ENCODE assay signal across 35 mouse cellular contexts in genomic region chr10:53367265-53367664, GRCm38 (mm10).
"Had no signal": no experiment of that assay in that cellular context is flagged by ENCODE, and none has a peak within 500 bp of the region (broad histone marks: within the 10 kb centered on the region; RNA-seq: fewer than 3 reads in every experiment).

No protein-coding gene starts in this region.

- ATAC-seq: hindbrain, embryonic 16.5 days; hindbrain, postnatal 0 days; inflammation-experienced regulatory T-cells, adult 6 months; intestine, embryonic 15.5 days; intestine, embryonic 16.5 days; intestine, postnatal 0 days had no signal

- H3K27me3 ChIP-seq: heart, embryonic 12.5 days; heart, embryonic 13.5 days; heart, embryonic 15.5 days; hindbrain, embryonic 12.5 days; hindbrain, embryonic 13.5 days; hindbrain, embryonic 15.5 days; intestine, embryonic 15.5 days; kidney, embryonic 15.5 days had no signal

- H3K9me3 ChIP-seq: heart, embryonic 15.5 days; hindbrain, embryonic 15.5 days; intestine, embryonic 15.5 days had no signal

- H3K4me1 ChIP-seq: heart, embryonic 12.5 days; hindbrain, embryonic 10.5 days; hindbrain, embryonic 12.5 days; hindbrain, embryonic 13.5 days; hindbrain, embryonic 15.5 days; intestine, embryonic 15.5 days; kidney, embryonic 15.5 days had no signal

- H3K36me3 ChIP-seq: hindbrain, embryonic 12.5 days; hindbrain, embryonic 15.5 days; intestine, embryonic 15.5 days had no signal

- DNase-seq: heart, postnatal 10 days; heart, postnatal 14 days; heart, postnatal 36 days; heart, postnatal 4 days; kidney, adult 11 months; kidney, adult 18-20 months; kidney, adult 2 months; kidney, adult 8-10 months; kidney, adult 9 months; kidney, postnatal 10 days; kidney, postnatal 14 days; kidney, postnatal 25 days; kidney, postnatal 36 days; kidney, postnatal 4 days; layer of hippocampus, adult 9-11 months; layer of hippocampus, postnatal 36 days had no signal

- H3K4me3 ChIP-seq: heart, embryonic 12.5 days; heart, embryonic 13.5 days; heart, embryonic 15.5 days; hindbrain, embryonic 10.5 days; hindbrain, embryonic 12.5 days; hindbrain, embryonic 13.5 days; hindbrain, embryonic 15.5 days; intestine, embryonic 15.5 days; kidney, embryonic 15.5 days; layer of hippocampus, adult 2 months; left cerebral cortex, adult 2 months had no signal

- H3K27ac ChIP-seq: heart, embryonic 13.5 days; heart, embryonic 15.5 days; hindbrain, embryonic 10.5 days; hindbrain, embryonic 12.5 days; hindbrain, embryonic 13.5 days; hindbrain, embryonic 14.5 days; hindbrain, embryonic 15.5 days; hindbrain, postnatal 0 days; intestine, embryonic 15.5 days; kidney, embryonic 15.5 days; kidney, postnatal 0 days; layer of hippocampus, adult 2 months; left cerebral cortex, adult 2 months had no signal

- H3K4me2 ChIP-seq: heart, embryonic 11.5 days; heart, embryonic 12.5 days; heart, embryonic 13.5 days; heart, embryonic 15.5 days; hindbrain, embryonic 12.5 days; hindbrain, embryonic 13.5 days; hindbrain, embryonic 14.5 days; hindbrain, embryonic 15.5 days; intestine, embryonic 15.5 days; kidney, embryonic 15.5 days had no signal

- H3K9ac ChIP-seq: heart, embryonic 12.5 days; heart, embryonic 13.5 days; heart, embryonic 15.5 days; hindbrain, embryonic 12.5 days; hindbrain, embryonic 13.5 days; hindbrain, embryonic 14.5 days; hindbrain, embryonic 15.5 days; intestine, embryonic 15.5 days; kidney, embryonic 15.5 days had no signal
